Mouse (Mus musculus): ENCODE data around the gene Ak5. TPM values are rescaled to one million over a fixed set of nuclear protein-coding genes. Genes with fewer than 3 reads are reported as not detected.

Gene Ak5
- polyA plus RNA-seq, 1 experiment from 2014 or later: 2.0 TPM

DNA sequence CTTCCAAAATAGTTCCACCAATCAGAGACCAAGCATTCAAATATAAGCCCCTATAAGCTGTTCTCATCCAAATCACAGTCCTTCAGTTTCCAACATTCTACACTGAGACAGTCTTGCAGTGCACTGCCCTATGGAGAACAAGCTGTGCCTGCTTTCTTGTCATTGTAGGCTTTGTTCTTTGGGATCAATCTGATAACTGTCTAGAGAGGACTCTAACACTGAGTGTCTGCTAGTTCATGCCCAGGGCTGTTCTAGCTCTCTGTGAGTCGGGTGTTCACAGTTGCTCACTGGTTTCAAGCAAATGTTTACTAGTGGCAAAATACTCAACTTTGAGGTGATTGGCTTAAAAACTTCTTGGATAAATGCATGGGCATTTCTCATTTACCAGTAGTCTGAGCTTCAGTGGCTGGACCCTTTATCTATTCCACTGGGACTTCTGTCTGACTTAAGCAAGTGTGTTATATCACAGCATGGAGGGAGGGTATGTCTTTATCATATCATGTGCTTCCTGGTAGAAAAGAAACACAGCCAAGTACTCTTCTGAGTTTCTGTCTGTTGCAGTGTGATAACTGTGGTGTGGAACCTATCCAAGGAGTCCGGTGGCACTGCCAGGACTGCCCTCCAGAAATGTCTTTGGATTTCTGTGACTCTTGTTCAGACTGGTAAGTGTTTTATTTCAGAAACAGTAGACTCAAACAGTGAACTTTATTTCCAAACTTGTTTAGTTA lies 210.7 kb downstream of the Ak5 start:
- DNase-seq (ENCODE audit: low spot score): no peak
- 93% methylated on average over 2 of the region's 2 CpGs for WGBS
- Histone ChIP-seq H3K9me3 (replicated peaks) (no peaks in the 10 kb centered on the region), H3K4me1 (peaks cover 23% of the 10 kb centered on the region), H3K36me3 (peaks cover 78% of the 10 kb centered on the region), H3K27ac (no peak overlapping the region), H3K4me3 (no peak overlapping the region), H3K27me3 (ENCODE audit: low read depth, poor library complexity, severe bottlenecking) (no peaks in the 10 kb centered on the region)

DNA sequence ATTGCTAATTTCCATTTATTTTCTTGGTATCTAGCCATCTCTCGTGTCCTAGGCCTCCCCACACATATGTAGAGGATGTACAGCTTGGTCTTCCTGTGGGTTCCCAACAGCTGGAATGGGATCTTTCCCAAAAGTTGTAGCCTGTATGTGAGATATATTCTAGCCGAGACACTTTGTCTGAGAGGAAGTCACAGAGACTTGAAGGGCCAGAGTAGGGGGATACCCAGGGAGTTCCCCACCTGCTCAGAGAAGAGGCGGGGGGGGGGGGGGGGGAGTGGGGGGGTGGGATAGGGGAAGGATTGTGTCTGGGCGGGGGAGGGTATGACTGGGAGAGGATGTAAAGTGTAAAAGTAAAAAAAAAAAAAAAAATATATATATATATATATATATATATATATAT lies 215.0 kb downstream of the Ak5 start:
- no peak for DNase-seq (ENCODE audit: low spot score)
- H3K4me3 ChIP-seq: no peak overlapping the region
- peaks cover 92% of the 10 kb centered on the region for H3K36me3 ChIP-seq
- 93% methylated on average over 3 of the region's 4 CpGs for WGBS
- no peaks in the 10 kb centered on the region for H3K9me3 ChIP-seq (replicated peaks)
- H3K27me3 ChIP-seq (ENCODE audit: low read depth, poor library complexity, severe bottlenecking): no peaks in the 10 kb centered on the region
- no peaks in the 10 kb centered on the region for H3K4me1 ChIP-seq
- H3K27ac ChIP-seq: no peak overlapping the region

DNA sequence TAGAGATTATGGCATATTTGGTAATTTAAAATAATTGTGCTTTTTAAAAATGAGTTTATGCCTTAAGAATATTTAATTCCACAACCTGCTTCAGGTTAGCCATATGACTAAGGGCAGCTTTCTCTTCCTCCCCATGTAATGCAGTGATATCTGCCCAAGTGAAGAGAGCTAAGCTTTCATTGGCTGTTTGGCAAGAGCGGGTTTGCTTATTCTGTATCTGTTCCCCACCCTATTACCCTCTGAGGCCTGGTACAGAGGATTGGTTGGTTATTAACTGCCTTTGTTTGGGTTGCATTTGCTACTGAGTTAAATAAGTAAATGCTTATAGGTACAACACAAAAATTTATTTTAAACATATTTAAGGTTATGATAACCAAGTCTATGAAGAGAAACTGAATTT lies 221.2 kb downstream of the Ak5 start:
- Histone ChIP-seq H3K36me3 (peaks cover 39% of the 10 kb centered on the region), H3K9me3 (replicated peaks) (no peaks in the 10 kb centered on the region), H3K4me1 (no peaks in the 10 kb centered on the region), H3K4me3 (no peak overlapping the region), H3K27me3 (ENCODE audit: low read depth, poor library complexity, severe bottlenecking) (no peaks in the 10 kb centered on the region), H3K27ac (no peak overlapping the region)
- DNase-seq (ENCODE audit: low spot score): no peak
- 91% methylated on average over 1 of the region's 1 CpGs for WGBS

DNA sequence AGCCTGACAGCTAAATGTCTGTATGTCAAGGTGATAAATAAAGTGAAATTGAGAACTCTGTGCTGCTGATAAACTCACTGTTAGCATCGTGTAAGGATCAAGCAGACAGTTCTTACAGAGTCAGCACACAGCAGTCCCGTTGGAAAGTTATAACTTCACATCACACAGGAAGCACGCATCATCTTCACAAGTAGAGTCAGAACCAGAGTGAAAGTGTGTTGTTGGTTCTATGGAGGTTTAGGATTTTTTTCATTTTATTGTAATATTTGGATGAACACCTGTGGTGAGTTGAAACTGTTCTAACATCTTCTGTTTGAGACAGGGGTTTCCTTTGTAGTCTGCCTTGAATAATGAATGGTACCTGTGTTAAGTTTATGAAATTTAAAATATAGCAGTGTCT lies 224.0 kb downstream of the Ak5 start:
- peaks cover 15% of the 10 kb centered on the region for H3K36me3 ChIP-seq
- H3K9me3 ChIP-seq (replicated peaks): no peaks in the 10 kb centered on the region
- no peak overlapping the region for H3K4me3 ChIP-seq
- no peak for DNase-seq (ENCODE audit: low spot score)
- 91% methylated on average over 3 of the region's 3 CpGs for WGBS
- H3K4me1 ChIP-seq: no peaks in the 10 kb centered on the region
- H3K27ac ChIP-seq: no peak overlapping the region
- no peaks in the 10 kb centered on the region for H3K27me3 ChIP-seq (ENCODE audit: low read depth, poor library complexity, severe bottlenecking)

DNA sequence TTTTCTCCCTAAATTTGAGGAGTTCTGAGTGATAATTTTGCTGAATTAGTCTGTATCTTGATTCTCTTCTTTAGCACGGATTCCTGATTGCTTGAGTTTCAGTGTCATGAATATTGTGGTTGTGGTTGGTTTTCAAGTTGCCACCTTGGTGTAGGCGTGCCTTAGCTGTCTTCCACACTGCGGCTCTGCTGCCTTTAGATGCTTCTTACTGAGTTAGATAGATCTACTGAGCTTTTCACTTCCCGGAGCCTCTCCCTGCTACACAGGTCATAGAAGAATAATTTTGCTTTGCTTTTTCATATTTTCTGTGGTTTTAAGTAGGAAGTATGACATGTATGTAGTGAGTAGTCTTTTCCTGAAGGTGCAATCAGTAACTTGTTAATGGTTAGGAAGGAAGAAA lies 225.4 kb downstream of the Ak5 start:
- no peak overlapping the region for H3K4me3 ChIP-seq
- no peak overlapping the region for H3K27ac ChIP-seq
- WGBS: 88% methylated on average over 4 of the region's 4 CpGs
- no peaks in the 10 kb centered on the region for H3K9me3 ChIP-seq (replicated peaks)
- no peak for DNase-seq (ENCODE audit: low spot score)
- H3K27me3 ChIP-seq (ENCODE audit: low read depth, poor library complexity, severe bottlenecking): no peaks in the 10 kb centered on the region
- no peaks in the 10 kb centered on the region for H3K4me1 ChIP-seq
- peaks cover 16% of the 10 kb centered on the region for H3K36me3 ChIP-seq

DNA sequence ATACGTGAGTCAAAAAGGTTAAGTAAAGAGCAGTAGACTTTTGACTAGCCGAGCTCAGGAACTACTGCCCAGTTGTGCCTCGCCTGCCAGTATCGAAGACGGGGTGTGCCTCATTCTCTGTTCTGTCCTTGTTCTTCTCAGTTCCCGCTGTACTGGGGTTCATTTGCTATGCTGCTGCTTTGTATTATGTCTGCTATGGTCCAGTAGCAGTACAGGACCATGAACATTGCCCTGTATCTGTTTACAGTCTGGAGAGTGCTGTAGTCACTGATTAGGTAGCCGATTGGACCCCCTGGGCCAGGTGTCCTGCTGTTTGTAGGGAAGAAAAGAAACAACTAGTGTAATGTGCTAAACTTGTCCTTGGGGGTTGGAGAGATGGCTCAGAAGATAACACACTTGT lies 230.1 kb downstream of the Ak5 start:
- WGBS: 96% methylated on average over 7 of the region's 7 CpGs
- Histone ChIP-seq H3K36me3 (peaks cover 46% of the 10 kb centered on the region), H3K4me1 (no peaks in the 10 kb centered on the region), H3K9me3 (replicated peaks) (no peaks in the 10 kb centered on the region), H3K27me3 (ENCODE audit: low read depth, poor library complexity, severe bottlenecking) (no peaks in the 10 kb centered on the region), H3K27ac (no peak overlapping the region), H3K4me3 (no peak overlapping the region)
- DNase-seq (ENCODE audit: low spot score): no peak

DNA sequence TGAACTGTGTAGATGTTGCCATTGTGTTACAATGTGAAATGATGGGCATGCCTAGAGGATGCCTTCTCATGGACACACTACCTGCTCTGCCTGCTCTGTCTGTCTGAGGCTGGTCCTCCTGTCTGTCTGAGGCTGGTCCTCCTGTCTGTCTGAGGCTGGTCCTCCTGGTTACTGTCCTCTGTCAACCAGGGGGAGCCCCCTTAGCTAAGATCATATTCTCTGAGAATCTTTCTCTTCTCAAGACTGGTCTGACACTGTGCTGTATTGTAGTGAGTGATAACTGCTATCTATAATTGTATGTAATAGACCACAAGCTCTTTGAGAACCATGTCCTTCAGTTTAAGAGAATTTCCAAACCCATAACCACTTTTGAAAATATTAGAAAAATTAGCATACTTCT lies 232.6 kb downstream of the Ak5 start:
- H3K36me3 ChIP-seq: peaks cover 60% of the 10 kb centered on the region
- no peaks in the 10 kb centered on the region for H3K9me3 ChIP-seq (replicated peaks)
- H3K4me3 ChIP-seq: no peak overlapping the region
- H3K27me3 ChIP-seq (ENCODE audit: low read depth, poor library complexity, severe bottlenecking): no peaks in the 10 kb centered on the region
- no peak overlapping the region for H3K27ac ChIP-seq
- no peaks in the 10 kb centered on the region for H3K4me1 ChIP-seq
- no peak for DNase-seq (ENCODE audit: low spot score)

DNA sequence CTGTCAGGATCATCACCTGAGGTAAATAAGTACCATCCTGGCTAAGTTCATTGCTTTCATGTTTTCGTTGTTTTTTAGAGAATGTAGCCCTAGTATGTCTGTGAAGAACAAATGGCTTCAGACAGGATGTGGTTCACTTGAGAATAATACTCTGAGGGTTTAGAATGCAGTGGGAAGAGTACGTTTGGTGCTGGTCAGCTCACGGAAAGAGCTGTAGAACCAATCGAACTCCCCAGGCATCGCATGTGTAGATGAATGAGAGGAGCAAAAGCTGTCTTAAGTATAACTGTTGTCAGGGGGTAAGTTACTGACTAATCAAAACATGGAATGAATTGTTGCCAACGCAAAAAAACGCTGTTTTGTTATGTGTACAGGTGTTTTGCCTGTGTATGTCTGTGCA lies 235.5 kb downstream of the Ak5 start:
- Histone ChIP-seq H3K9me3 (replicated peaks) (no peaks in the 10 kb centered on the region), H3K4me3 (no peak overlapping the region), H3K4me1 (no peaks in the 10 kb centered on the region), H3K27ac (no peak overlapping the region), H3K27me3 (ENCODE audit: low read depth, poor library complexity, severe bottlenecking) (no peaks in the 10 kb centered on the region), H3K36me3 (peaks cover 69% of the 10 kb centered on the region)
- DNase-seq (ENCODE audit: low spot score): no peak
- 95% methylated on average over 7 of the region's 7 CpGs for WGBS

DNA sequence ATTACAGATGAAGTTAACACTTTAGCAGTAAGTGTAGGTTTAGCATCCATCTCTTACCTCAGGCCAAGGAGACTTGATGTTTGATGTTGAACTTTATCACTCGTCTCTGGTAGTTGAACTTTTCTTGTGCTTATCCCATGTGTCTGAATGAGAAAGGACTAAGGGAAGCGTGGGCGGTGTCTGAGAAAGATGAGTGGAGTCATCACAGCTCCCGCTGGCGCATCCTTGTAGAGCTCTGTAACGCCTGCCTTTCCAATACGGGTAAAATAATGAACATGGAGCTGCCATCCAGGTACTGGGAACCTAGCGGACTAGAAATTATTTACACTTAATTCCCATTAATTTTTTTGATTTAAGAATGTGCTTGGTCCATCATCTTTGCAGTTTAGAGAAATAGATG lies 239.2 kb downstream of the Ak5 start:
- Histone ChIP-seq H3K4me3 (no peak overlapping the region), H3K27ac (no peak overlapping the region), H3K27me3 (ENCODE audit: low read depth, poor library complexity, severe bottlenecking) (no peaks in the 10 kb centered on the region), H3K4me1 (no peaks in the 10 kb centered on the region), H3K36me3 (peaks cover 69% of the 10 kb centered on the region), H3K9me3 (replicated peaks) (no peaks in the 10 kb centered on the region)
- 95% methylated on average over 8 of the region's 8 CpGs for WGBS
- DNase-seq (ENCODE audit: low spot score): no peak

Other genes starting within 250 kb of the Ak5 start
- gene Pigk, start 45.7 kb upstream of the Ak5 start, polyA plus RNA-seq (2016; fragmentation: Nextera tagmentation; extraction: Ambion mirVana): 39.5 and 40.2 TPM in 2 replicates